Mouse (Mus musculus) hematopoietic multipotent progenitor cell, adult 10-12 weeks (in vitro differentiated cells): ENCODE measurements around the gene Rsrp1. TPM values are rescaled to one million over a fixed set of nuclear protein-coding genes. Genes with fewer than 3 reads are reported as not detected.

Source experiments
- polyA plus RNA-seq: library from polyadenylated mRNA; stranded (reverse); fragments of >175 nt; gene quantifications from 2 replicates; pipeline ENCODE4 v1.2.3, GENCODE M21; 2012; ENCODE audit warnings: low replicate concordance

Rsrp1 gene
- polyA plus RNA-seq: 449 and 1,393 TPM in 2 replicates

GRCm38 (mm10) chr4:134923258-134924018, at the start of gene Rsrp1:
Gene Rsrp1, plus strand, starts transcription at chr4:134923592.

DNA sequence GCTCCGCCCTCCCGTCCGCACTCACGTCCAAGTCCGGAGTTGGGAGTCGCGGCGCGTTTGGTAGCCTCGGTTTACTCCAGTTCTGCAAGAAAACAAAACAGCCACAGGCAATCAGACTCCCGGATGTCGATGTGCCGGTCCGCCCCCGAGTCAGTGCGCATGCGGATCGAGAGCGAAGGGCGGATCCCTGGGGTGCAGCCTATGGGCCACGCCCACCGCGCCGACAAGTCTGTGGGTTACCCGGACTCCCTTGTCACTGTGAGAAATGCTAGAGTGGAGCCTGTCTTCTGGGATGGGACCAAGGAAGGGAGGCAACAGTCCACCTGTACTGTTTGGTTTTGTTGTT, 8.6 kb upstream of the Rsrp1 start, which contains the start of gene Tmem50a:
Gene Tmem50a (minus strand): TSS at position 161 of the 346 bp plus-strand sequence.

DNA sequence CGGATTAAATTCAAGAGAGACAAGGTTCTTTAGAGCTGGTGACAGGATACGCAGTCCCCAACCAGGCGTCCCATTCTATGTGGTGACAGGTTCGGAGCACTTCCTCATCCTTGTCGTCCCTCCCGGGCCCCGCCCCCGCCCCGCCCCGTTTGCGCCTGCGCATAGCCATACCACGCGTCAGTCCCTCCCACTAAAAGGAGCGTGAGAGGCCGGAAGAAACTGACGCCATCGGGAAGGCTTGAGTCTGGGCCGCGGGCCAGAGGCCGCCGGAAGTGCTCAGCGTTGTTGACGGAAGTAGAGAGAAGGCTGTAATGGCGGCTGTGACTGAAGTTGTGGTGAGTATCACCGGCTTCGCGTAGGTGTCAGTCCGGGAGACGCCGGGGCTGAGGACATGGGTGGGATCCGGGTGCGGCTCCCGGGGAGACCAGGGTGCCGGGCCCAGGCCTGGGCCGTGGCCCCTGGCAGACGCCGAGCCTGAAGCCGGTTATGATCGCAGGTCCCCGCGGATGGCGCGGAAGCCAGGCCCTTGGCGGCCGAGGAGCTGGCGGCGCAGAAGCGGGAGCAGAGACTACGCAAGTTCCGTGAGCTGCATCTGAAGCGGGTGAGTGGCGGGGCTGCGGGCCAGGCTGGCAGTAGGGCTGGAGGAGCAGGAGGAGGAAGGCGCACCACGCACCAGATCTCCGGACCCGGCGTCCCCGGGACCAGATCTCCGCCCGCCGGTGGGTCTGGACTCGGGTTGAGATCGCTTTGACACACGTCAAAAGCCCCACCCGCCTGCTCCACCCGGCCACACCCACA, 7.5 kb downstream of the Rsrp1 start, which contains the start of gene Syf2:
Gene Syf2 (plus strand): TSS at position 215 of the 798 bp plus-strand sequence.

Other genes starting within 250 kb of the Rsrp1 start
- gene Man1c1, start 219.3 kb upstream of the Rsrp1 start, polyA plus RNA-seq: 14.8 and 65.0 TPM in 2 replicates
- gene Ldlrap1, start 155.6 kb upstream of the Rsrp1 start, polyA plus RNA-seq: 17.1 and 24.1 TPM in 2 replicates
- 11.4 and 23.6 TPM in 2 replicates for gene Maco1, start 70.2 kb upstream of the Rsrp1 start, polyA plus RNA-seq
- gene Rhd, start 59.1 kb upstream of the Rsrp1 start, polyA plus RNA-seq: 0.93 and 46.6 TPM in 2 replicates
- gene Tmem50a, start 8.6 kb upstream of the Rsrp1 start, polyA plus RNA-seq: 13.4 and 27.9 TPM in 2 replicates
- gene Syf2, start 7.3 kb downstream of the Rsrp1 start, polyA plus RNA-seq: 58.9 and 112 TPM in 2 replicates
- 239 and 529 TPM in 2 replicates for gene Runx3, start 197.1 kb downstream of the Rsrp1 start, polyA plus RNA-seq